Mouse (Mus musculus): Measurements from ENCODE around the gene Lenep.

Lenep gene

DNA sequence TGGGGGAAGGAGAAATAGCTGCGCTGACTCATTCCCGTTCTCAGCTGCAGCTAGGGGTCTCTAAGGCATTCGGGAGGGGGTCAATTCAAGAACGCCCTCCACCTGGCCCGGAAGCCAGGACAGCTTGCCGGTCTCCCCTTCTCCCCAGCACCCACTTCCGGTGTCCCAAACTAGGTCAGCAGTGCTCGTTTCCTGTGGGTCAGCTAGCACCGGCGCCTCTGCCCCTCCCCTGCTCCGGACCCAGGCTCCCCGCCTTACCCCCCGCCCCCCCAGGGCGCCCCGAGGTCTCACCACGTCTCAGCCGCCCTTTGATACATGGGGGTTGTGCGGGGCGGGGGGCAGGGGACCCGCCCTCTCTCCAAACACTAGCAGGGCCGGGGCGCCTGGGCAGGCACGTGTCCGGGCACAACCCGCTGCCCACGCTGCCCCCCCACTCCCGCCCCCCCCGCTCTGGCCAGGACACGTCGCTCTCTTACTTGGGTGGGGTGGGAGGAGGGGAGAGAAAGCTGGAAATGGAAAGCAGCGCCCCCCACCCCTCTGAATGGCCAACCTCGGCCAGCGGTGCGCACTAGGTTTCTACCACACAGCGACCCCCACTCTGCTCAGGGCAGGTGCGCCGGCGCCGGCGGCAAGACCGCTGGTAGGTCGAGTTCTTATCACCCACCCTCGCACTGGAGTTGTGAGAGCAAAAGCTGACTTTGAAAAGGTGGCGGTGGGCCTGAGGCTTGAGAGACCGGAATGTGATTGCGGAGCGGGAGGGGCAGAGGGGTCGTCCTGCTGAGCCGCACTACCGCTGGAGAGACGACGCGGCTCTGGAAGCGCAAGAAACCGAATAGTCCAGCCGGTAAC is 10.7 kb downstream of the Lenep start:
- DNase-seq (ENCODE audit: low spot score), result peak; percentile 67

- DNase-seq (ENCODE audit: low spot score), result peak; percentile 69
Observed at GRCm38 (mm10) chr3:89390699-89391662, 11.6 kb downstream of the Lenep start.

GRCm38 (mm10) chr3:89390111-89390515 is 12.5 kb downstream of the Lenep start:
- no peak for DNase-seq (ENCODE audit: low spot score)

- DNase-seq (ENCODE audit: low spot score), result no peak
Observed at GRCm38 (mm10) chr3:89388901-89389740, 13.5 kb downstream of the Lenep start.

DNA sequence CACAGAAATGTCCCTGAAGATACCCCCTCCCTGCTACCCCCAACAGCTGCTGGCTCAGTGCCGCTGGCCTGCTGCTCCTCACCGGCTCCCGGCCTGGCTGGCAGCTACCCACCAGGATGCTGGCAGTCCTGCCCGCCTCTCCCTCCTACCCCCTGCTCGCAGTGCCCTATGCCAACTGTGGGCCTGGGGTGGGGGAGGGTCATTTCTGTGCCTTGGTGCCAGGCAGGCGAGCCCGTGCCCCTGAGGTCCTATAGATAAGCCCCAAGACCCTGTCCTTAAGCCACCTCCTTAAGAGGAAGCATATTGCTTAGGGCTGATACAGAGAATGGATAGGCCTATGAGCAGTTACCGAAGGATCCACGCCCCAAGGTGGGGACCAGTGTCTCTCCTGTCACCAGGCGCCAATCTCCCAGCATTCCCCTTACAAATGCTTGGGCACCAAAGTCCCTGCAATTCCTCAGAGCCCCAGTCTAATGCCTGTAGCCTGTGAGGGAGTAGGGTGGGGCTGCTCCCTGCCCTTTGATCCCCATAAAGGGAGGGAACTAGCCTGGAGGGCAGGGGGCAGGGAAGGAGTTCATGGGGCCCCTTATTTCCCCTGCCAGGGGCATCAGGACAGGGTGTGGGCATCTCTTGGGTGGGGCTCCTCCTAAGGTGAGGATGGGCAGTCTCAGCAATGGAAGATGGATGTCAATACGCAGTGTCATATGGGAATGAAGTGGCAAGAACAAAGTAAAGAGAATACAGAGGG is 14.3 kb downstream of the Lenep start:
- DNase-seq (ENCODE audit: low spot score), result peak; percentile 69

DNA sequence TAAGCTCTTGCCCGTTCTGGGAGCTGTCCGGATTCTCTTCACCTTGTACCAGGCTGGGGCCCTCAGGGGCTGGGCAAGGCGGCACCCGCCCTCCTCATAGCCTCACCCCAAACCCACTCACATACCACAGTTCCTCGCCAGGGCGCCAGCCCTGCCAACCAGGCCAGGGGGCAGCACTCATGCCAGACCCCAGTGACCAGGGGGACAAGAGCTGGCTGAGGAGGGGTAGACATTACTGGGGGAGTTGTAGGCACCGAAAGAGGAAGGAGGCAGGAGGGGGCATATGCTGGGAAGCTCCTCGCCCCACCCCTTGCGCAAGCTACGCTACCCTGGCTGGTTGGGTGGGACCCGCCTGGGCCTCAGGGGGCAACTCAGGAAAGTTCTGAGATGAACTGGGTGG is 15.0 kb downstream of the Lenep start:
- no peak for DNase-seq (ENCODE audit: low spot score)

GRCm38 (mm10) chr3:89386438-89387420 is 15.9 kb downstream of the Lenep start:
- DNase-seq (ENCODE audit: low spot score), result no peak

DNA sequence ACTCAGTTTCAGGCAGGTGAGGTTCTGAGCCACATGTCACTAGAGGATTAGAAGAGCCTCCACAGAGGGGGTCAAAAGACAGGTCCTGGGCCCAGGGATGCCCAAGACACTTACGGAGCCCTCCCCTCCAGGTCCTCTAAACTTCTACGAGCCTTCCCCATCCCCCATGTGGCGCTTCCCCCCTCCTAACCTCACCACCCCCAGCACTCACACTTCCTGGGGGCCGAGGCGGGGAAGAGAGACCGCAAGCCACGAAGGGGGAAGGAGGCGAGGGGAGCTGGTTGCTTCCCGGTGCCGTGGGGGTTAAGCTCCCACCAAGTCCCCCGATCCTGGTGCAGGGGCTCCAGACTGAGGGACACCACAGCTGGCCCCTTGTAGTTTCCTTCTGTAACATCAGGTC is 17.1 kb downstream of the Lenep start:
- no peak for DNase-seq (ENCODE audit: low spot score)

DNA sequence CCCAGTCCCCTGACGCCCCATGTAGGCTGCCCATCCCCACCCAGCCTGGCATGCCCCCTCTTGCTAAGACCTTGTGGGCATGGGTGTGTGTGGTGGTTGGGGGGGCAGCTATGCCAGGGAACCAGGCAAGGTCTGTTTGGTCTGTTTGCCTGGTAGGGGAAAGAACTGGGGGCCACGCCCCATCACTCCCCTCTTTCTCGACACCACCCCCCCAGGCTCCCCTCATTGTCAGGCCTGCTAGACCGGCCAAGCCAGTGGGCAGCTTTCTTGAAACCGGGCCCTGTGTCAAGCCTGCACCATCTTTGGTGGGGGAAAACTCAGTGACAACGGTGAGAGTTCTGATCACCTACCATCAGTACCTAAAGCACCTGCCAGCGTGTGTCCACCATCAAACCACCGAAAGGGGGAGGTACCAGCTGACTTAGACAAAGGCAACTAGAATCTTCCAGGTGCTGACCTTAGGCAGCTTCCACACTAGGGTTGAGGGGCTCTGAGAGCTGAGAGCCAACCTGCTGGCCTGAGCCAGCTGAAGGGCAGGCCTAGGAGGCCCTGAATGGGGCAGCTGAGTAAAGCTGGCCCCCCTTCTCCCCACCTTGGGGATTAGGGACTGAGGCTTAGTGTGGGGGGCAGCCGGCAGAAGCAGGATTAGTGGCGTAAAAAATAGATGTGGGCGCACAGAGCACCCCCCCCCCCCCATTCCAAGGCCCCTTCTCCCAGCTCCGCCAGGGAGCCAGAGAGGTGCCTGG is 18.1 kb downstream of the Lenep start:
- DNase-seq (ENCODE audit: low spot score), result no peak

DNA sequence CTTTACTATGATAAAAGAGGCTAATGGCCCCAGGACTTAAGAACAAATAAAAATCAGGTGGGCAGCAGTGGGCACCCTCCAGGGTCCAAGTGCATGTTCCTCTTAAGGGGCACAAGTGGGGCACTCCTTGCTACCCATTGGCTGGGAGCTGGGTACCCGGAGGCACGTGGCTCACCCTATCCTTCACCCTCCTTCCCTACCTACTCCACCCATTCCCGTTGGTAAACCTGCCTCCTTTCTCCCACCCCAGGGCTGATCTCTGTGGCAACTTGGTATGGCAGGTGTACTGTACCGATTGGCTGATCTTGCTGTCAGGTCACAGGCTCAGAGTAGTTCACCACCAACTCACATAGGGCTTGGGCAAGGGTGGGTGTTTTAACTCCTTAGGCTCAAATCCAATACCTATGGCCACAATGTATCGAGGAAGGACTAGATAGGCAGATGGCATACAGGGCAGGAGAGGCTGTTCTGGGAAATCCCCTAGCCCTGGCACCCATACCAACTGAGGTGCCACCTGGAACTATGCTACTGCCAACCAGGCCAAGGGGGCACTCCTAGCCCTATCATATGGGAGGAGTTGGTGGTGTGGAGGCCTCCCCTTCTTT is 18.8 kb downstream of the Lenep start:
- no peak for DNase-seq (ENCODE audit: low spot score)

GRCm38 (mm10) chr3:89382950-89383349 is 19.6 kb downstream of the Lenep start:
- DNase-seq (ENCODE audit: low spot score), result no peak

- no peak for DNase-seq (ENCODE audit: low spot score)
Observed at GRCm38 (mm10) chr3:89382033-89382882, 20.3 kb downstream of the Lenep start.

- no peak for DNase-seq (ENCODE audit: low spot score)
Observed at GRCm38 (mm10) chr3:89381233-89381632, 21.4 kb downstream of the Lenep start.

DNA sequence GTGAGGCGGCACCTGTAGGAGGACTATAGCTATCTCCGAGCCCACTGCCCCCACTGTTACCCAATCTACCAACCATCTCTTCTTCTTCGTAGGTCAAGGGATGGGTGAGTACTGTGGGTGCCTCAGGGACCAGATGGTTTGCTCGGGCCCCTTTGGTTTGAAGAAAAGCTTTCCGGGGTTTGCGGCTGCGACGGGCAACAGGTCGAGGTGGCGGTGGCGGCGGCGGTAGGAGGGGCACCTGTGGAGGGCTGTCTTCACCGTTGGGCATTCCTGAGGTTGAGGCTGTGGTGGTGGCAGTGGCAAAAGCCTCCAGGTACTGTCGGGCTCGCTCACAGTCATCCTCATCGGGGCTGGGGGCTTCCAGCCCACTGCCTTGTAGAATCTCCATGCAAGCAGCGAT is 21.9 kb downstream of the Lenep start:
- no peak for DNase-seq (ENCODE audit: low spot score)

DNA sequence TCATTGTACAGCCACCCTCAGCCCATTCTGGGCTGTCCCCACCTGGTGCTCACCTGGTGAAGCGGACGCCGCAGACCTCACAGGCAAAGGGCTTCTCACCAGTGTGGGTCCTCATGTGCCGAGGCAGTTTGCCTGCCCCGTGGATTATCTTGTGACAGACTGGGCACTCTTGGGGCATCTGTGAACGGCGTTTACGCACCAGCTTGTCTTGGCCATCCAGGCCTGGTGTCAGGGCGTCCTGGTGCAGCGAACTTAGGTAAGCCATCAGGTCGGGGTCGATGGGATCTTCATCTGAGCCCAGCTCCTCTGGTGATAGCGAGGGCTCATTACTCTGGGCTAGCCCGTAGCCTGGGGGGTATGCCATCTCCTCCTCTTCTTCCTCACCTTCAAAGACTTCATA is 22.3 kb downstream of the Lenep start:
- no peak for DNase-seq (ENCODE audit: low spot score)

- DNase-seq (ENCODE audit: low spot score), result peak; percentile 48
Observed at GRCm38 (mm10) chr3:89379388-89380131, 23.0 kb downstream of the Lenep start.

GRCm38 (mm10) chr3:89378394-89379067 is 24.1 kb downstream of the Lenep start:
- DNase-seq (ENCODE audit: low spot score), result peak; percentile 83

Measured in testis, postnatal 10 days (tissue).